Mouse (Mus musculus) regulatory T cell (primary cell): ENCODE measurements around the gene Rangrf.
"Not testable (repeated sequence)": the region's sequence is repeated elsewhere in the genome, so short reads cannot be mapped to it uniquely, and the experiment has no call there.

Experiments used
- in situ Hi-C: fragments of 300-600 bp; cut with MboI, MseI; formaldehyde crosslinking; loops from one replicate; pipeline ENCODE4 v1.15.1; 2025; ENCODE audit warnings: high pct_unique_total_duplicates

Rangrf gene

DNA sequence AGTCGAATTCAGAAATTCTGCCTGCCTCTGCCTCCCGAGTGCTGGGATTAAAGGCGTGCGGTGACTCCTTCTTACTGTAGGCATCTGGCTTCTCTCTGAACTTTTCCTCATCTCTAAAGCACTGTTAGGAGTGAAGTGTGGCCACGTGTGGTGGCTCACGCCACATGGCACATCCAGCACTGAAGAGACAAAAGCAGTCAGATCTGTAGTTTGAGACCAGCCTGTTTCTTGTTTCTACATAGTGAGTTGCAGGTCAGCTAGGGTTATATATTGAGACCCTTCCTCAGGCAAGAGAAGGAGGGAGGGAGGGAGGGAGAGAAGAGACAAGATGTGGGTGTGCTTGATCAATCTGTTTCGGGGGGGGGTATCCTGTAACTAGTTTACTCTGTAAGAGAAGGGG, at the start of gene Rangrf:
TSS of gene Rangrf (minus strand) at position 101 of the 400 bp plus-strand sequence.
- in situ Hi-C loops, result no loop called here

DNA sequence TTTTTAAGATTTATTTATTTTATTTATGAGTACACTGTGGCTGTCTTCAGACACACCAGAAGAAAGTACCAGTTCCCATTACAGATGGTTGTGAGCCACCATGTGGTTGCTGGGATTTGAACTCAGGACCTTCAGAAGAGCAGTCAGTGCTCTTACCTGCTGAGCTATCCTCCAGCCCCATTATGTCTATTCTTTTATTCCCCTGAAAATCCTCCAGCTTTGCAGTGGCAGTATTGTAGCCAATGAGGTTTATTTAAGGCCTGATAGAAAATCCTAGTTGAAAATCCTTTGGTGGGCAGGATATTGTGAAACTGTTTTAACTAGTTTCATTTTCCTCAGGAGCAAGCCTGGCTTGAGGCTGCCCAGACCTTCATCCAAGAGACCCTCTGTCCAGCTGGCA, 45.7 kb upstream of the Rangrf start:
- in situ Hi-C loops, result no loop called here

DNA sequence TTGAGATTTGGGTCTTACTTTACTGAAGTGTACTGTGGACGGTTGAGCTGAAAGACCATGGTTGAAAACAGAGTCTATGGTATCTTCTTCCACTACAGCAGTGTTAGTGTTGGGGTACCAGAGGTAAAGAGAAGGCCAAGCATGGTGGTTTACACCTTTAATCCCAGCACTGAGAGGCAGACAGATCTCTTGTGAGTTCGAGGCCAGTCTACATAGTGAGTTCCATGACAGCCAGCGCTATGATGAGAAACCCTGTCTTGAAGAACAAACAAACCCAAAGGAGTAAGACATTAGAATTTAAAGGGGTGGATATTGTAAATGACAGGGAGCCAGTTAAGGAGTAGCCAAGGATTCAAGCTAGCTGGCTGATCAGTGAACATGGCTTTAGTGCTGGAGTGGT, 41.8 kb upstream of the Rangrf start:
- in situ Hi-C loops, result no loop called here

DNA sequence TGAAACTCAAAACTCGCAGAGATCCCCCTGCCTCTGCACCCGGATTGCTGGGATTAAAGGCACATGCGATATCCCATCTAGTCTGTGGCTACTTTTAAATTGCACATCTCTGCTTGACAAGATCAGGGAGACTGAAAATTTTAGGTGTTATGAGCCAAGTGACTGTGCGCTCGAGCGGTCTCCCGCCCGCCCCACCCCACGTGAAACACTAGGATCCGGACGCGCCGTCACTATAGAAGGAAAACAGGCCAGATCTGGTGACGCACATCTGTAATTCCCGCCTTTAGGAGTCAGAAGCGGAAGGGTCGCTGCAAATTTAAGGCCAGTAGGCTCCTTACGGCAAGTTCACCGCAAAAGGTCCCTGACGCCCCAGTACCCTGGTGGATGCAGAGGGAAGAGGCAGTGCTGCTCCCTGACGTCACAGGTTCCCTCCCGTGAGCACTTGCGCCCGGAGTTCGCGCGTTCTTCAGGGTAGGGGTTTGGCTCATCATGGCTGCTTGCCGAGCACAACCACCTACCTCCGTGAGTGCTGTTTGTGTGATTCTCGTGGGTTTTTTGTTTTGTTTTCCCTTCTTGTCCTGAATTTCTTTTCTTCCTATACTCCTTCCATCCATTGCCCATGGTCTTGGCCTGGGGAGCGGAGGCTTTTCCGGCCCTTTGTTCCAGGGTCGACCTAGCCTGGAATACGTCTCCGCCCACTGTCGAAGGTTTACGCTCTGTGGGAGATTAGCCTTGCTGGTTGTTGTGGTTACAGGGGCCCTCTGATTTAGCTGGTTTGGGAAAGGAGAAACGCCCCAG, 40.9 kb upstream of the Rangrf start, which contains the start of gene Ctc1:
TSS of gene Ctc1 (plus strand) at position 268 of the 798 bp plus-strand sequence.
- in situ Hi-C loops, result no loop called here

DNA sequence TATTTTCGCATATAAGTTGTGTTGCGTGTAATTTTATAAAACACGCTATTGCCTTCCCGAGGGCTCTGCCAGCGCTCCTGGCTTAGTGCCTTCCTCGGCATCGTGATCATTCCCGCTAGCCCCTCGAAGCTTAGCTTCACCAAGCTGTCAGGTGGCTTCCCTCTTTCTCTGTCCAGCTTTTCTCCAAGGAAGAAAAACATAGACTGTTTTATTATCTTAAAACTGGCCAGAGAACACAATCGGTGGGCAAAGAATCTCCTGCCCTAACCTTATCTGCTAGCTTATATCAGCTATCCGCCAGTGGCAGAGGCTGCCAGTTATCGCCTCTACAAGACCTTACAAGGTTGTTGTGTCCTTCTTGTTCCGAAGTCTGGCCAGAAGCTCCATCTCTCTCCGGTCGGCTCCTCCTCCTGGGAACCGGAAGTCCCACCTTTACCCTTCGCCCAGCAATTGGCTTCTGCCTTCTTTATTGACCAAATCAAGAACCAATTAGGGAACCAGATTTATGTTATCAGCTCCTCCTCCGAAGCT, 37.2 kb upstream of the Rangrf start:
- in situ Hi-C loops, result no loop called here

DNA sequence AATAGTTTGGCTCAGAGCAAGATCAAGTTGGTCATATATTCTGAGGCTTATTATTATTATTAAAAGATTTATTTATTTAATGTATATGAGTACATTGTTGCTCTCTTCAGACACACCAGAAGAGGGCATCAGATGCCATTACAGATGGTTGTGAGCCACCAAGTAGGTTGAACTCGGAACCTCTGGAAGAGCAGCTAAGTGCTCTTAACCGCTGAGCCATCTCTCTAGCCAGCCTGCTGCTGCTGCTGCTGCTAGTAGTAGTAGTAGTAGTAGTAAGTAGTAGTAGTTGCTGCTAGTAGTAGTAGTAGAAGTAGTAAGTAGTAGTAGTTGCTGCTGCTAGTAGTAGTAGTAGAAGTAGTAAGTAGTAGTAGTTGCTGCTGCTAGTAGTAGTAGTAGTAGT, 36.5 kb upstream of the Rangrf start:
- in situ Hi-C loops, result not testable (repeated sequence)

DNA sequence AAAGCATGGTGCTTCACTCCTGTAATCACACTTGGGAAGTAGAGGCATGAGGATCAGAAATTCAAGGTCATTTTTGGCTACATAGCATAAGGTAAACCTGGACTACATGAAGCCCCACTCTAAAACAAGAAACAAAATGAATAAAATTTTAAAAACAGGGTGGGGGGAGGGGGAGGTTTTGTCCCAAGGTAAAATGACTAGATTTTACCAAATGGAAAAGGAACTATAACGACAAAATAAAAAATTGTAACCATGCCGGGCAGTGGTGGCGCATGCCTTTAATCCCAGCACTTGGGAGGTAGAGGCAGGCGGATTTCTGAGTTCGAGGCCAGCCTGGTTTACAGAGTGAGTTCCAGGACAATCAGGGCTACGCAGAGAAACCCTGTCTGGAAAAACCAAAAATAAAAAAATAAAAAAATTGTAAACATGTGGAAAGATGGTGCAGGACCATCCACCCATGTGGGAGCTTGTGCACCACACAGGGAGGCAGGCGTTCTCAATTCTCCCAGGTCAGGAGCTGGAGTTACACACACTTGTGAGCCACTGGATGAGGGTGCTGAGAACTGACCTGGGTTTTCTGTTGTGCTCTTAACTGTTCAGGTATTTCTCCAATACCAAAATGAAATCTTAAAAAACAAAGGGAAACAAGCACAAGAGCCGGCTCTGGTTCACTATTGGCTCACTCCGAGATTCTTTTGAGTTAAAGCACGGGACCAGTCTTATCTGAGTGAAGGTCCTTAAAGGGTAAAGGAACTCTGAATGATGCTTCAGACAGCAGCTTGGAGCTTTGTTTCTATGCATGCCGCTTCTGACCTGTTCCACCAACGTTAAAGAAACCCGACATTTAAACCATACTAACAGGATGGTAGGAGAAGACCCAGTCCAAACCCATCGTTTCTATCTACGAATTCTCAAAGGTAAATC, 35.7 kb upstream of the Rangrf start:
- in situ Hi-C loops, result no loop called here

DNA sequence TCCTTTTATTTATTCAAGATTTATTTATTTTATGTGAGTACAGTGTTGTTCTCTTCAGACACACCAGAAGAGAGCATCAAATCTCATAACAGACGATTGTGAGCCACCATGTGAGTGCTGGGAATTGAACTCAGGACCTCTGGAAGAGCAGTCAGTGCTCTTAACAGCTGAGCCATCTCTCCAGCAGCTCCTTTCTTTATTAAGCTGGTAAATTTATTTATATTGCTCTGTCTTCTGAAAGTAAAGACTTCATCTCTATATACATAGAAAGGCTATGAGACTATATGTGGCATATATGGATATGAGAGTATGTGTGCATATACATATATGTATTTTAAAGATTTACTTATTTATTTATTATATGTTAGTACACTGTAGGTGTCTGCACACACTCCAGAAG, 34.5 kb upstream of the Rangrf start:
- in situ Hi-C loops, result no loop called here

DNA sequence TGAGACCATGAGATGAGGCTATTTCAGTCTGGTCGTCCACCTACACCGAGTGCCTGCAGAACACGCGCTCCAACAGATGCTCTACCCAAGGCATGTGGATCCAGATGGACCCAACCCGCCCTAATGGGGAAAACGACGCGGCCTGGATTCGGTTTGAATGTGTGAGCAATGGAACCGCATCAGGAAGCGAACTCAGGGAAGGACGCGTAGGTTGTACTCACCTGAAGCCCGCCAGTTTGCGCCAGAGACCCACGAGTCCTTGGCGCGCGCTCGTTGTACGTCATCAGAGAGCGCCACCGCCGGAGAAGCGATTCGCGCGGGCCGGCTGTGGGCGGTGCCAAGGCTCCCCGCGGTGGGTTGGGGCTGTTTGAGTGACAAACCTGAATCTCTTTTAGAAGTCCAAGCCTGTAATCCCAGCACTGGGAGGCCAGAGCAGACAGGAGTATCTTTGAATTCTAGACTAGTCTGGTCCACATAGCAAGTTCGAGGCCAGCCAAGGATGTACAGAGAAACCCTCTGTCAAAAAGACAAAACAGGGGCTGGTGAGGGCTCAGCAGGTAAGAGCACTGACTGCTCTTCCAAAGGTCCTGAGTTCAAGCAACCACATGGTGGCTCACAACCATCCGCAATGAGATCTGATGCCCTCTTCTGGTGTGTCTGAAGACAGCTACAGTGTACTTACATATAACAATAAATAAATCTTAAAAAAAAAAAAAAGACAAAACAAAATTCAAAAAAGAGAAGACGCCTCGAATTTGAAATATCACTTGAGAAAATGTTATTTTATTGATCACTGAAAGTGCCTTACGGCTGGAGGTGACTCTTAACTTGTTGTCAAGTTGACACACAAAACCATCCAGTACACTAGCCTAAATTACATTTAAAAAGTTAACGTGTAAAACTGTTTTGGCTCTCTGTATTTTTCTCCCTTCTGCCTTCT, 33.5 kb upstream of the Rangrf start, which contains the start of gene Pfas:
TSS of gene Pfas (minus strand) at position 279 of the 940 bp plus-strand sequence.
- in situ Hi-C loops, result no loop called here

DNA sequence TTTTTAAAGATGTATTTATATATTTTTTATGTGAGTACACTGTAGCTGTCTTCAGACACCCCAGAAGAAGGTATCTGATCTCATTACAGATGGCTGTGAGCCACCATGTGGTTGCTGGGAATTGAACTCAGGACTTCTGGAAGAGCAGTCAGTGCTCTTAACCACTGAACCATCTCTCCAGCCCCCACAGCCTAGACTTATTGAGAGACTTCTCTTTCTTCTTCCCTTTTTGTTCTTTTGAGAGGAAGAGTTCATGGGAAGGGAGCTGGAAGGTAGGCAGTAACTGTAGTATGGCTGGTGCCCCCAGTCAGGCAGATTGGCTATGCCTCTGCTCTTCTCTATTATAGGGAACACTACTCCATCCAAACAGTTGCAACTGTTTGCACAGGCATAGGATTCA, 31.6 kb upstream of the Rangrf start:
- in situ Hi-C loops, result not testable (repeated sequence)

DNA sequence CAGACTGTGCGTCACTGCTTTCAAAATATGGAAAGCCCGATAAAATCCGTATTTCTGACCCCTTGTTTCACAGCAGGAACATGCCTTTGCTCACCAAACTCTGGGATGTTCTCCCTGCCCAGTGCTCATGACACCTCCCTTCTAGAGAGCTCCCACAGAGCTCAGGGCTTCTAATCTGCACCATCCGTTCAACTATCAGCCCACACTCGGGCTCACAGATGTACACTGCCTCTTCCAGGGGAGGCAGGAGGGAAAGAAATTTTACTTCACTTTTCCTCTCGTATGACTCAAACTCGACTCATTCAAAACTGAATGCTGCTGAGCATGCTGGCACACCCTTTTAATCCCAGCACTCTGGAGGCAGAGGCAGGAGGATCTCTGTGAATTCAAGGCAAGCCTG, 30.2 kb upstream of the Rangrf start:
- in situ Hi-C loops, result no loop called here

DNA sequence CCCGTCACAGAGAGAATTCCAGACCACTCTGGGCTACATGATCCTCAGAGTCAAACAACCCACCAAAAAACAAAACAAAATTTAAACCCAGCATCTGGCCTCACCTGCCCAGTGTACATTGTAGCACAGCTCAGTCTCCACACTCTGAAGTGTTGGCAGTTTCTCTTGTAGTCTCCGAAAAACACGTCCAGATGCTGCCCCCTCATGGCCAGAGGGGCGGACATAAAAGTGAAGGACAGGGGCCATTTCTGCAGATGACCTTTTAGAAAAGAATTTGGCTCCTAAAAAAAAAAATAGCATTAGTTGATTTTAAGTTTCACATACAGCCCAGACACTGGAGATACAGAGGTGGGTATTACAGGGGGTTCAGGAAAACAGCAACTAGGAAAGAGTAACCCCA, 28.6 kb upstream of the Rangrf start:
- in situ Hi-C loops, result no loop called here

DNA sequence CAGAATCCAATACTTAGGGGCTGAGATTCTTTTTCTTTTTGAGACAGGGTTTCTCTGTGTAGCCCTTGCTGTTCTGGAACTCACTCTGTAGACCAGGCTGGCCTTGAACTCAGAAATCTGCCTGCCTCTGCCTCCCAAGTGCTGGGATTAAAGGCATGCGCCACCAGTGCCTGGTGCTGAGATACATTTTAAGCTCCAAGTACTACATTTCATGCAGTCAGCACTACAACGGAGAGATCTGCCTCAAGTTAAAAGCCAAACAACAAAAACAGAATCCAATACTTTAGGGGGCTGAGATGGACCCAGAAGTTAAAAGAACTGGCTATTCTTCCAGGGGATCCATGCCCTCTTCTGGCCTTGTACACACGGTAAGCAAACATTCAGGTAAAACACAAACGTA, 27.8 kb upstream of the Rangrf start:
- in situ Hi-C loops, result not testable (repeated sequence)

DNA sequence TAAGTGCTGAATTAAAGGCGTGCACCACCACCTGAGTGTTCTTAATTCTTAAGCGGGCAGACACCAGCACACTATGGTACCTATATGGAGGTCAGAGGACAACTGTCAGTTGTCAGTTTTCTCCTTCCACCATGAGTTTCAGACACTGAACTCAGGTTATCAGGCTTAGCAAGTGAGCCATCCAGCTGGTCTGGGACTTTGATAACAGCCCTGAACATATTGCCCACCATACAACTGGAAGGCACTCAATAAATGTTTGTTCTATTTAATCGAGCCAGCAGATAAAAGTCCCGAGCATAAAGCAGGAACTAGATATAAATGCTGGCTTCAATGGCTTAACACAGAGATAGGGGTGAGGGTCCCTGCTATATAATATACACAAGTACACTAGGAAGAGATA, 22.1 kb upstream of the Rangrf start:
- in situ Hi-C loops, result no loop called here

DNA sequence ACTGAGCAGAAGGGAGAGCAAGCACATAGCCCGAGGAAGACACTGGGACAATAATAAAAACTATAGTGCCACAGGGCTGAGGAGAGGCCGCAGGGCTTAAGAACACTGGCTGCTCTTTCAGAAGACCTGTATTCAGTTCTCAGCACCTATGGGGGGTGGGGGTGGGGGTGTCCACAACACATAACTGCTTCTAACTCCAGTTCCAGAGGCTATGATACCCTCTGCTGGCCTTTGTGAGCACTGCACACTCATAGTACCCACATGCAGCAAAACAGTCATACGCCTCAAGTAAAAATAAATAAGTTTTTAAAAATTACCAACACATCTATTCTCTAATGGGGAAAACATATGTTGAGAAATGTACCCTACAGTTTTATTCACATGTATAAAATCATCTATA, 19.4 kb upstream of the Rangrf start:
- in situ Hi-C loops, result no loop called here

DNA sequence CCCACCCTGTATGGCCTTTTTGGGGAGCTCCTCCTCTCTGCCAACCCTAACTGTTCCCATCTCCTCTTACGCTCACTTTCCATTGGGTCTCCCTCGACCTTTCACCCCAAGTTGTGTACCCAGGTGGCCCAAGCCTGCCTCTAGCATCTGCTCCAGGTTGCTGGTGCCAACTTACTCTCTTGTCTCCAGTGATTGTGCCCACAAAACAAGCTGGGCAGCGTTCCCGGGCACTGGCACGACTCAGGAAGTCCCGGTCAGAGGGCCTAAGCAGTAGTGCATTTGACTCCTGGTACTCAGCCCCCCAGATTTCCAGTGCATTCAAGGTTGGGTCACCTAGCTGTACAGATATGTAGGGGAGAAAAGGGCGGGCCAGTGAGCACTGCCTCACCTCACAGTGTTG, 18.1 kb upstream of the Rangrf start:
- in situ Hi-C loops, result no loop called here

DNA sequence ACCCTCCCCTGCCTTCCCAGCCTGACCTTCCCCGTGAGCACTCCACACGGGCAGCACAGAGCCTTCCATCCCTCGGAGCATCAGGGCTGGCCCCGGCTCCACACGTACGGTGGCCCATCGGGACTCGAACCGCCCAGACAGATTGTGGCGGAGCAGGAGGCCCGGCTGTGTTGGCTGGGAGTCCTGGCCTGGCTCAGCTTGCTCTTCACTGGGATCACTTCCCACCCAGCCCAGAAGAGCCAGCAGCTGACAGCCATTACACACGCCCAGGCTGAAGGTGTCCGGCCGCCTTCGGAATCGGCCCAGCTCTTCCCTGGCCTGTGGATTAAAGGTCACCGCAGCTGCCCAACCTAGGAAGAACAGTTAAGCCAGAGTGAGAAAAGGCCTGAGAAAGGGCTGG, 13.4 kb upstream of the Rangrf start:
- in situ Hi-C loops, result loop anchor here (5.0 kb wide), 1 partner anchor 76 kb away; no protein-coding TSS in a partner anchor

DNA sequence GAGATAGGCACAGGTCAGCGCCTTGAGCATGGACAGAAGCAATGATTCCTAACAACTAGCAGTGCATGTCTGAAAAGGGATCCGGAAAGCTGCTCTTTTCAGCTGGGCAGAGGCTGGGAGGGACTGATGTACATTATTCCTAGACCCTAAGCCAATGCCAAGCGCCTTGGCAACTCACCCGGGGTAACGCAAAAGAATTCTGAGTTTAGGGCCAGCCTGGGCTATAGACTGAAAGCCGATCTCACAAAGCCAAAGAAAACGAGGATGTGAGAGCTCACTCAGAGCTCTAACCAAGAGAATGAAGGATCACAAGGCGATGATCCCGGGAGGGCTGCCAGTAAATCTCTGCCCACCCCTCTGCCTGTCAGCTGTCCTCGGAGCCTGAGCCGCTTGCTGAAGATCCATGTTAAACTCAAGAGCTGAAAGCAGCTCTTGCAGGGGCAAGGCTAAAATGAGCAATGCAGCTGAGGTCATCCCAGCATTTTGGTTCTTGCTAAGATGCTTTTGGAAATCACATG, 12.4 kb upstream of the Rangrf start:
- in situ Hi-C loops, result loop anchor here (5.0 kb wide), 1 partner anchor 75 kb away; no protein-coding TSS in a partner anchor

DNA sequence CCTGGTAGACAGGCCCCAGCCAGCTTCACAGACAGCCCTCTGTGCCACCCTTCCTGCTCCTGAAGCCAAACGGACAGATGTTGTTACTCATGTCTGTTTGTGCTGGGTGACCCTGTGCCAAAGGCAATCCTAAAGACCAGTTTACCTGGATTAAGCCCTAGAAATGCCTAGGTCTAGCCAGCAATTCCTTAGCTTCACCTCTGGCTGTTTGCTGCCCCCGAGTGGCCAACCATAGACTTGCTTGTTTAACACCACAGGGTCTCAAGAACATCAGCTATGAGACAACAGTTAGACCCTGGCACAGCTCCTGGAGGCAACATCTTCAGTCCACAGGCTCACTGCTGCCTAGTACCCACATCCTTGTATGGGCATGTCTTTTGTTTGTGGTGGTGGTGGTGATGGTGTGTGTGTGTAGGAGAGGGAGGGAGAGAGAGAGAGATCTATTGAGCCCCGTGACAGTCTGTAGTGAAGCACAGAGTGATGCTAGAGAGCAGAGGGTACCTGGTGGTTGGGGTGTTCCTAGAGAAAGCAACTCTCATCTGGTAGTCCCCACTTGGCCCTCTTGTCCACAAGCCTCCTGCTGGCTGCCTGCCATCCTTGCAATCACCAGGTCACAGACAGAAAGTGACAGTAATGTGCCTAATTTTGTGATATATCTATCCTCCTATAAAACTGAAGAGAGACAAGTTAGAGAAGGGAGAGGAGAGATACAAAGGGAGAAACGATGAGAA, 7.8 kb upstream of the Rangrf start:
- in situ Hi-C loops, result no loop called here

DNA sequence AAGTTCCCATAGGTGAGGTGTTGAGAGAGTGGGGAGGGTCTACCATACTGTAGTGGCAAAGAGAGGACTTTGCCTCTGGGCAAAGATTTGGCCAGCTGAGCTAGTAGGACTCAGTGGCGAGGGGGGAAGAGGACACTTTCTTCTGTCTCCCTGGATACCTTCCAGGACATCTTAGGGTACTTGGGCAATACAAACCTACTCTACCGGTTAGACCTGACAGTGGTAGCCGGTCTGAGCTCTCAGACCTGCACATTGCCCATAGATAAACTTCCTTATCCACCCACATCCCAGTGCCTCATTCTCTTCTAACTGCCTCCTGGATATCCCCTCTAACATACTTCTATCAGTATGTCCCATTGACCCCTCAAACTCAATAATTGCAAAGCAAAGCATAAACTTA, 5.9 kb upstream of the Rangrf start:
- in situ Hi-C loops, result no loop called here
